Mouse (Mus musculus) forebrain, embryonic 15.5 days (tissue): Measurements from ENCODE around the gene Srarp. TPM values are rescaled to one million over a fixed set of nuclear protein-coding genes. Genes with fewer than 3 reads are reported as not detected.

Experiments used
- ATAC-seq: fragments of 200-750 bp; cut with Nextera tagmentation; replicated peaks from 2 replicates; pipeline ENCODE4 v1.8.0; 2017; ENCODE audit warnings: mild to moderate bottlenecking, moderate TSS enrichment, moderate library complexity
- H3K27ac ChIP-seq: fragments of 300-500 bp; sonication (generic); replicated peaks from 2 replicates; pipeline ENCODE4 v1.5.1; 2015; ENCODE audit warnings: mild to moderate bottlenecking, inconsistent platforms
- H3K27me3 ChIP-seq: fragments of 300-500 bp; sonication (generic); 2 replicates; pipeline ENCODE4 v1.6.1; 2015; ENCODE audit warnings: inconsistent platforms
- H3K36me3 ChIP-seq: fragments of 300-500 bp; sonication (generic); 2 replicates; pipeline ENCODE4 v1.6.1; 2015; ENCODE audit warnings: mild to moderate bottlenecking, inconsistent platforms
- H3K4me1 ChIP-seq: fragments of 300-500 bp; sonication (generic); 2 replicates; pipeline ENCODE4 v1.6.1; 2015; ENCODE audit warnings: inconsistent platforms
- H3K4me2 ChIP-seq: fragments of 300-500 bp; sonication (generic); replicated peaks from 2 replicates; pipeline ENCODE4 v1.6.1; 2015; ENCODE audit warnings: mild to moderate bottlenecking, inconsistent platforms
- H3K4me3 ChIP-seq: fragments of 300-500 bp; sonication (generic); 2 replicates; pipeline ENCODE4 v1.5.1; 2015; ENCODE audit warnings: mild to moderate bottlenecking, inconsistent platforms
- H3K9ac ChIP-seq: fragments of 300-500 bp; sonication (generic); replicated peaks from 2 replicates; pipeline ENCODE4 v1.6.1; 2015; ENCODE audit warnings: mild to moderate bottlenecking, inconsistent platforms
- H3K9me3 ChIP-seq: fragments of 300-500 bp; sonication (generic); 2 replicates; pipeline ENCODE4 v1.6.1; 2016; ENCODE audit warnings: inconsistent platforms
- WGBS: fragments of 180-500 bp; shearing (Covaris S2); methylation state at CpG from one replicate; pipeline ENCODE4 v1.1.7; 2015; ENCODE audit warnings: mixed read lengths; 5-methylcytosine and 5-hydroxymethylcytosine counted together
- polyA plus RNA-seq: library from polyadenylated mRNA; unstranded; fragments of >200 nt; fragmentation: Nextera tagmentation; extraction: Ambion mirVana; gene quantifications from 2 replicates; pipeline ENCODE4 v1.2.1, GENCODE M21; 2015

Srarp gene
- polyA plus RNA-seq: 0.20 TPM in 1 of 2 replicates, not detected in the other

DNA sequence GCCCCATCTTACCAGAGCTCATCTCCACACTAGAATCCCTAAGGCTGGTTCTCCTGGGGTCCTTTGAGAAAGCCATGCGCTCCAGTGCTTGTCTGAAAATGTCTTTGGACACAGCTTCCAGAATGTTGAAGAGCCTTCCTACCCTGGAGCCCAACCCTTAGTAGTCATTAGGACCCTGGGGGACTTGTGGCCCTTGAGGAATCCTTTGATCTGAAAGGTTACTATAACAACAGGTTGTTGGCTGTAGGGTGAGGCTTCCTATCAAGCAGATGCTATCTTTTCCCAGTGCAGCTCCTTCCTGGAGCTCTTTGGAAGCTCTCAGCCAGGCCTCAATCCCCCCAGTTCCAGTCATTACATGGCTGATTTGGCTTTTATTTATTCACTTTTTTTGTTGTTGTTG, at the start of gene Srarp:
TSS of gene Srarp (minus strand) at position 132 of the 400 bp plus-strand sequence.
- H3K27me3 ChIP-seq: no peaks in the 10 kb centered on the region
- no peaks in the 10 kb centered on the region for H3K4me1 ChIP-seq
- no peak within 1 kb of the TSS for H3K9ac ChIP-seq
- H3K4me2 ChIP-seq: no peak within 1 kb of the TSS
- no peak within 1 kb of the TSS for H3K4me3 ChIP-seq
- H3K36me3 ChIP-seq: no peaks in the 10 kb centered on the region
- WGBS: 91% methylated on average over 1 of the region's 1 CpGs
- H3K27ac ChIP-seq: no peak within 1 kb of the TSS
- no peak for ATAC-seq
- H3K9me3 ChIP-seq: no peaks in the 10 kb centered on the region

- no peak for ATAC-seq
- Histone ChIP-seq H3K36me3 (peaks cover 82% of the 10 kb centered on the region), H3K27ac (no peak overlapping the region), H3K27me3 (no peaks in the 10 kb centered on the region), H3K4me3 (no peak overlapping the region), H3K9me3 (no peaks in the 10 kb centered on the region), H3K4me2 (no peak overlapping the region), H3K4me1 (no peaks in the 10 kb centered on the region), H3K9ac (no peak overlapping the region)
- 91% methylated on average over 11 of the region's 11 CpGs for WGBS
Measured at GRCm38 (mm10) chr4:141484071-141484470, 48.2 kb upstream of the Srarp start.

DNA sequence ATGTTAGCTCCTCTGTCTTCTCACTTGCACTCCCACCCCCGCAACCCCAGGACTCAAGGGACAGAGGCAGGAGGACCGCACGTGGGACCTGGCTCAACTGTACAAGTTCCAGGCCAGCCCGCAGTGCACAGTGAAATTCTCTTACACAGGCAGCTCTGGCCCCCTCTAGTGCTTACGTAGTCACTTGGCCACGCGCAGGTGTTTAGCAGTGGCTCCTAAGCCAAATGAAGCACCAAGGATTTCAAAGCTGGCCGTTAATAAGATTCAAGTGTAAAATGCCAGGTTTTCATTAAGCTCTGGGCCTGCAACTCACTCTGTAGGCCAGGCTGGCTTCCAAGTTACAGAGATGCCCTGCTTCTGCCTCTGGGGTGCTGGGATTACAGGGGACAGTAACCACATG, 43.5 kb upstream of the Srarp start:
- H3K4me1 ChIP-seq: peaks cover 16% of the 10 kb centered on the region
- H3K27ac ChIP-seq: peak overlapping the region; percentile 79
- WGBS: 91% methylated on average over 8 of the region's 8 CpGs
- H3K36me3 ChIP-seq: peaks cover 87% of the 10 kb centered on the region
- ATAC-seq: no peak
- H3K9me3 ChIP-seq: no peaks in the 10 kb centered on the region
- H3K27me3 ChIP-seq: no peaks in the 10 kb centered on the region
- H3K4me3 ChIP-seq: no peak overlapping the region
- no peak overlapping the region for H3K4me2 ChIP-seq
- no peak overlapping the region for H3K9ac ChIP-seq

GRCm38 (mm10) chr4:141478794-141479193, 42.9 kb upstream of the Srarp start:
- H3K27ac ChIP-seq: peak overlapping the region; percentile 79

DNA sequence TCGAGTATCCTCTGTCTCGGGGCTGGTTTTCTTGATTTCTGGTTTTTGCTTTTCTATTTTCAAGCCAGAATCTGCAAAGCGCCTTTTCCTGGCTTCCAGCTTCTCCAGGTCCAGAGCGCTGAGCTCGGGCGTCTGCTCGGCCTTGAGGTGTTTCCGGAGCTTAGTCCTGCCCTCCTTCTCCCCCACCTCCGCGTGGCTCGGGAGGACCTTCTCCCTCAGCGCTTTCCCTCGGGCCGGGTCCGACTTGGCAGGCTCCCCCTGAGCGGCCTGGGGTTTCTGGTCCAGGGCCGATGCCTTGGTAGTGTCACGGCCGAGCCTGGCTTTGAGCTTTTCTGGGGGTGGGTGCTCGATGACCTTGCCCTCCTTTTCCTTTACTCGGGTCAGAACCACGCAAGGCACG, 42.3 kb upstream of the Srarp start:
- Histone ChIP-seq H3K27ac (peak overlapping the region; percentile 79), H3K4me3 (no peak overlapping the region), H3K27me3 (no peaks in the 10 kb centered on the region), H3K4me1 (peaks cover 16% of the 10 kb centered on the region), H3K36me3 (peaks cover 96% of the 10 kb centered on the region), H3K4me2 (no peak overlapping the region), H3K9me3 (no peaks in the 10 kb centered on the region), H3K9ac (no peak overlapping the region)
- WGBS: 74% methylated on average over 23 of the region's 23 CpGs
- no peak for ATAC-seq

More at GRCm38 (mm10) chr4:141478794-141479193, 42.9 kb upstream of the Srarp start:
- Histone ChIP-seq H3K9me3 (no peaks in the 10 kb centered on the region), H3K27me3 (no peaks in the 10 kb centered on the region), H3K4me1 (peaks cover 16% of the 10 kb centered on the region), H3K4me2 (no peak overlapping the region), H3K36me3 (peaks cover 94% of the 10 kb centered on the region), H3K9ac (no peak overlapping the region), H3K4me3 (no peak overlapping the region)
- no peak for ATAC-seq
- WGBS: 90% methylated on average over 32 of the region's 32 CpGs

GRCm38 (mm10) chr4:141477681-141478102, 41.8 kb upstream of the Srarp start:
- H3K9me3 ChIP-seq: no peaks in the 10 kb centered on the region
- 0 out of 2 replicates have a peak overlapping the region, but pooled peaks have one; percentile 7 for H3K4me2 ChIP-seq
- H3K27ac ChIP-seq: peak overlapping the region; percentile 79
- H3K4me1 ChIP-seq: peaks cover 16% of the 10 kb centered on the region
- peaks cover 96% of the 10 kb centered on the region for H3K36me3 ChIP-seq
- H3K4me3 ChIP-seq: no peak overlapping the region
- no peaks in the 10 kb centered on the region for H3K27me3 ChIP-seq
- 59% methylated on average over 16 of the region's 16 CpGs for WGBS
- no peak overlapping the region for H3K9ac ChIP-seq
- ATAC-seq: no peak

GRCm38 (mm10) chr4:141474431-141474830, 38.5 kb upstream of the Srarp start:
- Histone ChIP-seq H3K4me2 (no peak overlapping the region), H3K27ac (no peak overlapping the region)
- 90% methylated on average over 19 of the region's 19 CpGs for WGBS

DNA sequence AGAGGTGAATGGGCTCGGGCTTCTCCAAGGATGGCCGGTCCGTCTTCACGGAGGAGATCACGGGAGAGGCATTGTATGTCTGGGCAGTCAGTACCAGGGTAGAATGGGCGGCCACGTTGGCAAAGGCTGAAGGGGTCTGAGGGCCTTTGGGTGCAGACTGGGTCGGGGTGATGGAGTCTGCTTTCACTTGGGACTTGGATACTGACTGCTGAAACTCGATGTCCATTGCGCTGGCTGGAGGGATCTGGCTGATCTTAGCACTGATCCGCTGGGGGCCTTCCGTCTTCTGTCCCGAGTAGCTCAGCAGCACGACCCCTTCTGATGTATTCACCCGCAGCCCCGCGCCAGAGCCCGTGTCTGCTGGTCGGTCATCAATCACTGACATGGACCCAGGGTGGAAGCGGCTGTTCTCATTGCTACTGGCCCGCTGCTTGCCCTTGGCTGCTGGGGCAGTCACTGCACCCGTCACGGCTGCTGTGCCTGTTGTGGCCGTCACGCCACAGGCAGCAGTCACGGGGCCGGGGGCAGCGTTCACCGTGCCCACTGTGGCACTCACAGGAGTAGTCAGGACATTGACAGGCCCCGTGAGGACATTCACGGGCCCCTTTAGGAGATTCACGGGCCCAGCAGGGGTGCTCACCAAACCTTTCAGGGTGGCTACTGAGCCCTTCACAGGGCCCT, 36.9 kb upstream of the Srarp start:
- no peak for ATAC-seq
- Histone ChIP-seq H3K36me3 (peaks cover 97% of the 10 kb centered on the region), H3K4me3 (no peak overlapping the region), H3K27ac (no peak overlapping the region), H3K27me3 (no peaks in the 10 kb centered on the region), H3K4me1 (peaks cover 8% of the 10 kb centered on the region), H3K4me2 (no peak overlapping the region), H3K9me3 (no peaks in the 10 kb centered on the region), H3K9ac (no peak overlapping the region)
- 91% methylated on average over 32 of the region's 32 CpGs for WGBS

More at GRCm38 (mm10) chr4:141474431-141474830, 38.5 kb upstream of the Srarp start:
- Histone ChIP-seq H3K9me3 (no peaks in the 10 kb centered on the region), H3K27me3 (no peaks in the 10 kb centered on the region), H3K9ac (no peak overlapping the region), H3K36me3 (peaks cover 99% of the 10 kb centered on the region), H3K4me3 (no peak overlapping the region), H3K4me1 (peaks cover 16% of the 10 kb centered on the region)
- no peak for ATAC-seq

- no peaks in the 10 kb centered on the region for H3K27me3 ChIP-seq
- H3K4me2 ChIP-seq: no peak overlapping the region
- H3K36me3 ChIP-seq: peaks cover 96% of the 10 kb centered on the region
- no peaks in the 10 kb centered on the region for H3K4me1 ChIP-seq
- H3K9me3 ChIP-seq: no peaks in the 10 kb centered on the region
- H3K9ac ChIP-seq: no peak overlapping the region
- 95% methylated on average over 16 of the region's 16 CpGs for WGBS
- no peak overlapping the region for H3K4me3 ChIP-seq
- H3K27ac ChIP-seq: no peak overlapping the region
- no peak for ATAC-seq
Measured at GRCm38 (mm10) chr4:141471491-141471890, 35.6 kb upstream of the Srarp start.

GRCm38 (mm10) chr4:141469343-141469742, 33.4 kb upstream of the Srarp start:
- H3K4me2 ChIP-seq: no peak overlapping the region
- no peak overlapping the region for H3K27ac ChIP-seq
- peaks cover 96% of the 10 kb centered on the region for H3K36me3 ChIP-seq
- H3K4me3 ChIP-seq: no peak overlapping the region
- 91% methylated on average over 9 of the region's 9 CpGs for WGBS
- no peak overlapping the region for H3K9ac ChIP-seq
- H3K4me1 ChIP-seq: no peaks in the 10 kb centered on the region
- no peak for ATAC-seq
- H3K9me3 ChIP-seq: no peaks in the 10 kb centered on the region
- no peaks in the 10 kb centered on the region for H3K27me3 ChIP-seq

DNA sequence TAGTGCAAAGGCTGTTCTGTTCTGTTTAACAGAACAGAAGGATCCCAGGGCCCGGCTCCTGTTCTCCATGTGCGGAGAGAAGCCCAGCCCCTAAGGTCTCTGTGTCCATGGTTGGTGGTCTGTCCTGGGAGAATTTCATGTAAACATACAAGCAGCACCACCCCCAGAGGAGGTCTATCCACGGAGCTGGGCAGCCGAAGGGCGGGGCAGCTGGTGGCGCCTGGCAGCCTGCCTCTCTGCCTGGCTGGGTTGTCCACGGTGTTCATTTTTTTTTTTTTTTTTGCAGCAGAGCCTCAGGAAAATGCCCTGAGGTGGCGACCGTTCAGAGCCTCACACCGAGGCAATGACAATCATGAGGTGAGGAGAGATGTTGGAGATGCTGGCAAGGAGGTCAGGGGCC, 32.7 kb upstream of the Srarp start:
- no peak overlapping the region for H3K4me3 ChIP-seq
- 64% methylated on average over 10 of the region's 10 CpGs for WGBS
- H3K4me2 ChIP-seq: no peak overlapping the region
- H3K36me3 ChIP-seq: peaks cover 96% of the 10 kb centered on the region
- H3K27me3 ChIP-seq: no peaks in the 10 kb centered on the region
- ATAC-seq: no peak
- no peak overlapping the region for H3K9ac ChIP-seq
- no peaks in the 10 kb centered on the region for H3K9me3 ChIP-seq
- H3K4me1 ChIP-seq: no peaks in the 10 kb centered on the region
- H3K27ac ChIP-seq: no peak overlapping the region

DNA sequence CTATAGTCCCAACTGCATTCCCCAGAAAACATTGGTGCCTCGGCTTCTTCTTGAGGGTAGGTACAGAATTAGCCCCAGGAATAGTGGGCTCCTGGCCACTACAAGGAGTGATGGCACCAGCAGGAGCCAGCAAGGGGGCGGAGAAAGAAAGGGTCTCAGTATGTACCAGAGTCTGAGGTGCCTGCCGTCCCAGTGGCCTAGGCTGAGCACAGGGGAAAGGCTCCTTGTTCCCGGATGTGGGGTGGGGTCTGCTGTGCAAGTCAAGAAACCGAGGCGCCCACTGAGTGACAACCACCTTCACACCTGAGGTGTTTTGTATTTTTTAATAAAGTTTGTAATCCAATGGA, 31.6 kb upstream of the Srarp start:
- H3K36me3 ChIP-seq: peaks cover 95% of the 10 kb centered on the region
- H3K4me1 ChIP-seq: no peaks in the 10 kb centered on the region
- H3K4me2 ChIP-seq: no peak overlapping the region
- no peak for ATAC-seq
- WGBS: 80% methylated on average over 6 of the region's 6 CpGs
- H3K9me3 ChIP-seq: no peaks in the 10 kb centered on the region
- H3K9ac ChIP-seq: no peak overlapping the region
- H3K27me3 ChIP-seq: no peaks in the 10 kb centered on the region
- H3K4me3 ChIP-seq: no peak overlapping the region
- no peak overlapping the region for H3K27ac ChIP-seq
